Comparison of ENCODE assay signal across 21 mouse cellular contexts in genomic region chr3:96808136-96808535, GRCm38 (mm10). TPM values are rescaled to one million over a fixed set of nuclear protein-coding genes. Genes with fewer than 3 reads are reported as not detected.
"Had no signal": no experiment of that assay in that cellular context is flagged by ENCODE, and none has a peak within 500 bp of the region (broad histone marks: within the 10 kb centered on the region; RNA-seq: fewer than 3 reads in every experiment).

No protein-coding gene starts in this region.

- H3K36me3 ChIP-seq: liver, embryonic 13.5 days; midbrain, embryonic 13.5 days; stomach, embryonic 15.5 days had no signal

- ATAC-seq: midbrain, embryonic 13.5 days had no signal

- H3K4me1 ChIP-seq: midbrain, embryonic 13.5 days; stomach, embryonic 15.5 days had no signal

- H3K9me3 ChIP-seq: liver, embryonic 13.5 days; midbrain, embryonic 10.5 days; midbrain, embryonic 13.5 days; stomach, embryonic 15.5 days had no signal

- H3K9ac ChIP-seq: liver, embryonic 13.5 days; midbrain, embryonic 13.5 days; stomach, embryonic 15.5 days had no signal

- H3K27me3 ChIP-seq: liver, embryonic 13.5 days; midbrain, embryonic 13.5 days; stomach, embryonic 15.5 days had no signal

- H3K4me2 ChIP-seq: liver, embryonic 13.5 days; midbrain, embryonic 13.5 days; stomach, embryonic 15.5 days had no signal

- H3K4me3 ChIP-seq: layer of hippocampus, adult 2 months; left cerebral cortex, adult 2 months; liver, embryonic 13.5 days; midbrain, embryonic 10.5 days; midbrain, embryonic 13.5 days; stomach, embryonic 15.5 days had no signal

- DNase-seq: layer of hippocampus, adult 9-11 months; layer of hippocampus, postnatal 36 days; liver, embryonic 13.5 days; lung, adult 2 months; right cerebral cortex, postnatal 25 days; spleen, adult 18-20 months; thymus, postnatal 25 days had no signal

- H3K27ac ChIP-seq: kidney, postnatal 0 days; layer of hippocampus, adult 2 months; left cerebral cortex, adult 2 months; liver, embryonic 13.5 days; macrophage; midbrain, embryonic 13.5 days; stomach, embryonic 15.5 days had no signal

RNA-seq across cellular contexts. Expression of gene Pdzk1, which starts 20.9 kb away (rescaled TPM):
- total RNA-seq: left cerebral cortex, postnatal 10 days had no signal
- polyA plus RNA-seq: limb, embryonic 11.5 days; lung, embryonic 16.5 days; macrophage; midbrain, embryonic 13.5 days; neural tube, embryonic 11.5 days; neural tube, embryonic 14.5 days had no signal

RNA-seq across cellular contexts. Expression of gene Cd160, which starts 21.0 kb away (rescaled TPM):
- total RNA-seq: layer of hippocampus, adult 2 months; layer of hippocampus, postnatal 36 days; left cerebral cortex, adult 2 months; left cerebral cortex, postnatal 10 days; left cerebral cortex, postnatal 36 days; midbrain, postnatal 0 days had no signal
